Mouse (Mus musculus) thymus, postnatal 0 days (tissue): ENCODE results near the gene 9530002B09Rik. TPM values are rescaled to one million over a fixed set of nuclear protein-coding genes. Genes with fewer than 3 reads are reported as not detected.

Source experiments
- DNase-seq: peaks from one replicate; pipeline ENCODE4 v3.0.0-alpha.2; 2015; ENCODE audit warnings: low spot score
- polyA plus RNA-seq: library from polyadenylated mRNA; unstranded; fragments of >200 nt; fragmentation: Nextera tagmentation; extraction: Ambion mirVana; gene quantifications from 2 replicates; pipeline ENCODE4 v1.2.1, GENCODE M21; 2015

The 9530002B09Rik gene
- not detected in 2 replicates for polyA plus RNA-seq

DNA sequence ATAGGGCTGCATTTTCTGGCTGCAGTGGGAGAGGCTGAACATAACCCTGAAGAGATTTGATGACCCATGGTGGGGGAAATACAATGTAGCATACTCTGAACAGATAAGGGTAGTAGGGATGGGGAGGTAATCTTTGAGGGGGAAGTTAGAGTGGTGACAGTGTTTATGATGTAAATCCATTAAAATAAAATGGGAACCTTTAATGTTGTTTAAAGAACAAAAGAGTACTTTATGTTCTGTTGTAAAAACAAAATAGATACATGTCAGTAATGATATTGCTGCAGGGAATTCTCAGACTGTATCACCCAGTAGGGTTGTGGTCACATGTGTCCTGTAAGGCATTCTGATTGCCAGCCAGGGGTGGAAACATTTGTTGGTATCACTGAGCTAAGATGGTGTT is at the start of gene 9530002B09Rik:
Gene 9530002B09Rik, plus strand, starts transcription at position 301 of the 400 bp plus-strand sequence.
- DNase-seq, result no peak

Other genes starting within 250 kb of the 9530002B09Rik start
- 118 and 131 TPM in 2 replicates for gene Ppt1, start 147.0 kb downstream of the 9530002B09Rik start, polyA plus RNA-seq
- gene Cap1, start 196.8 kb downstream of the 9530002B09Rik start, polyA plus RNA-seq, result 91.9 and 106 TPM in 2 replicates